ENCODE assay signal across 39 mouse cellular contexts in genomic region chr13:95477173-95477572, GRCm38 (mm10). TPM values are rescaled to one million over a fixed set of nuclear protein-coding genes. Genes with fewer than 3 reads are reported as not detected.
"Had no signal": no experiment of that assay in that cellular context is flagged by ENCODE, and none has a peak within 500 bp of the region (broad histone marks: within the 10 kb centered on the region; RNA-seq: fewer than 3 reads in every experiment).

No protein-coding gene starts in this region.

- DNase-seq: gastrocnemius, postnatal 14 days; gastrocnemius, postnatal 36 days; heart, adult 2 months; heart, postnatal 14 days; heart, postnatal 4 days; kidney, adult 18-20 months; kidney, adult 8-10 months; kidney, postnatal 10 days; kidney, postnatal 36 days; layer of hippocampus, adult 9-11 months; layer of hippocampus, postnatal 36 days; left cerebral cortex, postnatal 4 days had no signal

- H3K9me3 ChIP-seq: heart, embryonic 13.5 days; heart, embryonic 15.5 days; hindbrain, embryonic 10.5 days; hindbrain, embryonic 12.5 days; intestine, embryonic 15.5 days; limb, embryonic 13.5 days; limb, embryonic 15.5 days had no signal

- H3K4me3 ChIP-seq: heart, adult 2 months; heart, embryonic 13.5 days; heart, embryonic 15.5 days; hindbrain, embryonic 10.5 days; hindbrain, embryonic 12.5 days; intestine, embryonic 15.5 days; limb, embryonic 13.5 days; limb, embryonic 15.5 days had no signal

- H3K9ac ChIP-seq: heart, embryonic 13.5 days; heart, embryonic 15.5 days; hindbrain, embryonic 12.5 days; hindbrain, embryonic 14.5 days; intestine, embryonic 15.5 days; limb, embryonic 13.5 days; limb, embryonic 15.5 days had no signal

- H3K36me3 ChIP-seq: heart, embryonic 13.5 days; heart, embryonic 15.5 days; hindbrain, embryonic 10.5 days; hindbrain, embryonic 12.5 days; intestine, embryonic 15.5 days; limb, embryonic 13.5 days; limb, embryonic 15.5 days had no signal

- H3K4me2 ChIP-seq: heart, embryonic 11.5 days; heart, embryonic 13.5 days; heart, embryonic 15.5 days; hindbrain, embryonic 12.5 days; hindbrain, embryonic 14.5 days; intestine, embryonic 15.5 days; limb, embryonic 13.5 days; limb, embryonic 15.5 days had no signal

- H3K27me3 ChIP-seq: intestine, embryonic 15.5 days; limb, embryonic 15.5 days had no signal

- H3K4me1 ChIP-seq: heart, embryonic 15.5 days; hindbrain, embryonic 10.5 days; hindbrain, embryonic 12.5 days; intestine, embryonic 15.5 days; limb, embryonic 13.5 days; limb, embryonic 15.5 days had no signal

- ATAC-seq: hindbrain, embryonic 16.5 days; inflammation-experienced regulatory T-cells, adult 6 months; intestine, embryonic 15.5 days; intestine, postnatal 0 days had no signal

- H3K27ac ChIP-seq: heart, adult 2 months; heart, embryonic 13.5 days; heart, embryonic 15.5 days; hindbrain, embryonic 10.5 days; hindbrain, embryonic 12.5 days; hindbrain, embryonic 14.5 days; intestine, embryonic 15.5 days; limb, embryonic 13.5 days; limb, embryonic 15.5 days had no signal

RNA-seq across cellular contexts. Expression of gene S100z, which starts 1.3 kb away (rescaled TPM):
- total RNA-seq: heart, adult 2 months; heart, postnatal 14 days; heart, postnatal 4 days; layer of hippocampus, adult 18-20 months; layer of hippocampus, adult 8-10 months; layer of hippocampus, postnatal 14 days; layer of hippocampus, postnatal 36 days; left cerebral cortex, adult 18-20 months; left cerebral cortex, adult 8-10 months; left cerebral cortex, postnatal 10 days; left cerebral cortex, postnatal 25 days; left cerebral cortex, postnatal 4 days; liver, adult 2 months had no signal
- polyA plus RNA-seq: heart, adult 2 months; heart, embryonic 11.5 days; heart, embryonic 13.5 days; heart, embryonic 15.5 days; heart, postnatal 0 days; hindbrain, embryonic 10.5 days; hindbrain, embryonic 12.5 days; hindbrain, embryonic 14.5 days; hindbrain, embryonic 16.5 days; inflammation-experienced regulatory T-cells, adult 6 months; kidney, embryonic 14.5 days; kidney, embryonic 16.5 days; large intestine, adult 2 months; limb, embryonic 11.5 days; limb, embryonic 13.5 days; limb, embryonic 15.5 days; liver, adult 2 months had no signal

RNA-seq across cellular contexts. Expression of gene Crhbp, which starts 32.4 kb away (rescaled TPM):
- total RNA-seq: gastrocnemius, adult 18-20 months; gastrocnemius, adult 8-10 months; gastrocnemius, postnatal 14 days; gastrocnemius, postnatal 36 days; heart, adult 2 months; heart, postnatal 14 days; heart, postnatal 4 days; liver, adult 2 months had no signal
- polyA plus RNA-seq: heart, adult 2 months; heart, embryonic 11.5 days; heart, postnatal 0 days; inflammation-experienced regulatory T-cells, adult 6 months; intestine, postnatal 0 days; kidney, embryonic 14.5 days; large intestine, adult 2 months; liver, adult 2 months had no signal

RNA-seq across cellular contexts. Expression of gene F2rl1, which starts 47.9 kb away (rescaled TPM):
- polyA plus RNA-seq: hindbrain, embryonic 14.5 days had no signal
